Mouse (Mus musculus) erythroblast, embryonic 14.5 days (primary cell): ENCODE measurements around the gene Radil.

ENCODE experiments used
- GATA1 ChIP-seq: IDR thresholded peaks from 2 replicates; pipeline ENCODE4 v1.6.1; 2012; ENCODE audit warnings: low read length, inconsistent platforms, mixed read lengths
- TAL1 ChIP-seq: IDR thresholded peaks from 3 replicates; pipeline ENCODE4 v1.6.1; 2012; ENCODE audit warnings: low read length, inconsistent platforms, mixed read lengths

GRCm38 (mm10) chr5:142581517-142581916 lies 30.6 kb upstream of the Radil start:
- TF ChIP-seq TAL1 (no peak), GATA1 (no peak)
